Mouse (Mus musculus) midbrain, postnatal 0 days (tissue): Measurements from ENCODE around the gene Epha2. TPM values are rescaled to one million over a fixed set of nuclear protein-coding genes. Genes with fewer than 3 reads are reported as not detected.

Experiments
- ATAC-seq: fragments of 200-750 bp; cut with Nextera tagmentation; 2 replicates; pipeline ENCODE4 v1.8.0; 2017; ENCODE audit warnings: moderate number of reproducible peaks, mild to moderate bottlenecking, moderate TSS enrichment, moderate library complexity; ENCODE audit not compliant: low FRiP score
- DNase-seq: peaks from one replicate; pipeline ENCODE4 v3.0.0-alpha.2; 2015; ENCODE audit warnings: low spot score
- H3K27ac ChIP-seq: fragments of 300-500 bp; sonication (generic); 2 replicates; pipeline ENCODE4 v1.5.1; 2014; ENCODE audit warnings: low read depth, mild to moderate bottlenecking, low read length, mixed read lengths
- H3K27me3 ChIP-seq: fragments of 300-500 bp; sonication (generic); 2 replicates; pipeline ENCODE4 v1.6.1; 2014; ENCODE audit warnings: low read length, control low read depth, mixed read lengths; ENCODE audit not compliant: insufficient read depth
- H3K36me3 ChIP-seq: fragments of 300-500 bp; sonication (generic); 2 replicates; pipeline ENCODE4 v1.6.1; 2014; ENCODE audit warnings: low read length, control low read depth, mixed read lengths; ENCODE audit not compliant: insufficient read depth
- H3K4me1 ChIP-seq: fragments of 300-500 bp; sonication (generic); 2 replicates; pipeline ENCODE4 v1.6.1; 2014; ENCODE audit warnings: mild to moderate bottlenecking, control low read depth, antibody characterized with exemption, low read length, mixed read lengths; ENCODE audit not compliant: insufficient read depth
- H3K4me2 ChIP-seq: fragments of 300-500 bp; sonication (generic); 2 replicates; pipeline ENCODE4 v1.6.1; 2014; ENCODE audit warnings: low read depth, mild to moderate bottlenecking, low read length, mixed read lengths; ENCODE audit not compliant: poor library complexity, severe bottlenecking
- H3K4me3 ChIP-seq: fragments of 300-500 bp; sonication (generic); 2 replicates; pipeline ENCODE4 v1.5.1; 2014; ENCODE audit warnings: low read depth, mild to moderate bottlenecking, low read length, moderate library complexity
- H3K9ac ChIP-seq: fragments of 300-500 bp; sonication (generic); replicated peaks from 2 replicates; pipeline ENCODE4 v1.6.1; 2014; ENCODE audit warnings: mild to moderate bottlenecking, low read length, moderate library complexity, mixed read lengths; ENCODE audit not compliant: poor library complexity, severe bottlenecking
- H3K9me3 ChIP-seq: fragments of 300-500 bp; sonication (generic); 2 replicates; pipeline ENCODE4 v1.6.1; 2016; ENCODE audit warnings: low read length, control low read depth
- CTCF ChIP-seq: IDR thresholded peaks from 2 replicates; pipeline ENCODE4 v1.5.1; 2016; ENCODE audit warnings: antibody characterized with exemption, mild to moderate bottlenecking
- WGBS: fragments of 180-500 bp; shearing (Covaris S2); extraction: QIAGEN DNeasy Blood & Tissue Kit; methylation state at CpG from one replicate; pipeline ENCODE4 v1.1.7; 2014; 5-methylcytosine and 5-hydroxymethylcytosine counted together
- polyA plus RNA-seq: library from polyadenylated mRNA; unstranded; fragments of >200 nt; fragmentation: Nextera tagmentation; extraction: Ambion mirVana; gene quantifications from 2 replicates; pipeline ENCODE4 v1.2.1, GENCODE M21; 2015
- total RNA-seq: library from RNA; depleted of rRNA; stranded (reverse); fragments of >200 nt; gene quantifications from 2 replicates; pipeline ENCODE4 v1.2.3, GENCODE M21; 2014

The Epha2 gene
- total and polyA plus RNA-seq, 2 experiments from 2014 or later, result 0.30 to 3.1 TPM

DNA sequence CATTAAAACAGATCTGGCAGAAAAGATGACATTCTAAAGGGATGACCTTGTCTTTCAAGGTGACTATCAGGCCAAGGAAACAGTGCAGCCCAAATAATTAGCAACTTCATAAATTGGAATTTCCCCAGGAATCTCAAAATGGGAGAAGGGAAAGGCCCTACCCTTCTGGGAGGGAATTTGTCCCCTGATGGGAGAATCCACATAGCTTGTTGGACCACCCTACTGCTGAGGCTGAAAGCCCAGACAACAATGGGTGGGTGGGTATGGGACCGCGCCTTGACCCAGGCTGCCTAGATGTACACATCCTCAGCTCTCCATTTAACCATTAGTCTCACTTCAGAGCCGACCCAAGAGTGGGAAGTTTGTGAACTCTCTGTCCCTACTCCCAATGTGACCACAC lies 16.6 kb upstream of the Epha2 start:
- Histone ChIP-seq H3K9ac (no peak overlapping the region), H3K4me2 (no peak overlapping the region), H3K4me3 (no peak overlapping the region), H3K4me1 (0 out of 2 replicates have a peak, but pooled peaks cover 5% of the 10 kb centered on the region), H3K36me3 (no peaks in the 10 kb centered on the region), H3K27me3 (no peaks in the 10 kb centered on the region), H3K9me3 (no peaks in the 10 kb centered on the region), H3K27ac (no peak overlapping the region)
- WGBS, result 81% methylated on average over 3 of the region's 3 CpGs
- ATAC-seq (no peak), DNase-seq (no peak)
- TF ChIP-seq CTCF, result no peak

DNA sequence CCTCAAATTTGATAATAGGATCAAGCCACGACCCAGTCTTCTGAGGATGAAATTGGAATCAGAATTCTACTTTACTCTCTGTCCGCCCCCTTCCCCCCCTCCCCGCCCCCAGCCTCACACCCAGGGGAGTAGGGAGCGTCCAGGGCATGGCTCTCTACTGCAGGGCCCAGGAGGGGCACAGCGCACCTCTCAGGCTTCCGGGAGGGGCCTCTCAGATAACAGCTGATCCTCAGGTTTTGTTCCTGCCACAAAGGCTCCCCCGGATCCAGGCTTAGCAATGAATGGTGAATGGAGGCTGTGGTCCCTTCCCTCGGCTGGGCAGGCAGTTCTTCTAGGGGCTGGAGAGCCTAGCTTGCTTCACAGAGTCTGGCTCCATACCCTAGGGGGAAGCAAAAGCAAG lies 15.9 kb upstream of the Epha2 start:
- WGBS, result 21% methylated on average over 8 of the region's 8 CpGs
- H3K4me2 ChIP-seq, result no peak overlapping the region
- H3K9me3 ChIP-seq, result no peaks in the 10 kb centered on the region
- H3K27ac ChIP-seq, result no peak overlapping the region
- H3K9ac ChIP-seq, result no peak overlapping the region
- H3K36me3 ChIP-seq, result no peaks in the 10 kb centered on the region
- H3K4me1 ChIP-seq, result 0 out of 2 replicates have a peak, but pooled peaks cover 5% of the 10 kb centered on the region
- ATAC-seq (no peak), DNase-seq (no peak)
- H3K4me3 ChIP-seq, result no peak overlapping the region
- no peak for TF ChIP-seq CTCF
- no peaks in the 10 kb centered on the region for H3K27me3 ChIP-seq

DNA sequence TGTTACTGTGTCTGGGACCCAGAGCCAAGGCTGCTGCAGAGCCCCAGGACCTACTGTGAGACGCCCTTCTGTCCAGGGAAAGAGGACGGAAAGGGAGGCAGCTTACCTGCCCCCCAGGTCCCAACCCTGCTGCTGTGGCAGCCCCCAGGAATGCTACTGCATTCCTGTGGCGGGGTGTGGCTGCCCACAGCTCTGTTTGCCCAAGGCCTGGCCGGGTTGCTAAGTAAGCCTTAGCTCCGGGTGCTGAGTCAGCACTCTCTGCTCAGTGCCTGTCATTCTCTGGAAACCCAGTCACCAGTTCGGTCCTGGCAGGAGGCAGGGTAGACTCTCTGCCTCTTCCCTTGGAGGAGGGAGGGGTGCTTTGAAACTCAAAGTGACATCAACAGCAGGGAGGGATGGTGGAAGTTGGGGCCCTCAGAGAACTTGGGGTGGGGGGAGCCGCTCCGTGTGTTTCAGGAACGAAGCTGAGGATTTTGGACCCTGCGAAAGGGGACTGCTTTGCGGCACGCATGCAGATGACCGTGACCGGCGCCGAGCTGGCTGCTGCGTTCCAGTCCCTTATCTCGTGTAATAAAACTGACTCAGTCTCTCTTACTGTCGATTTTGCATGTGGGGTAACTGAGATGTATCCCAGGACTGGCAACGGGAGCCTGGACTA lies 14.1 kb upstream of the Epha2 start:
- H3K4me2 ChIP-seq, result no peak overlapping the region
- ATAC-seq (no peak), DNase-seq (no peak)
- no peaks in the 10 kb centered on the region for H3K27me3 ChIP-seq
- no peaks in the 10 kb centered on the region for H3K9me3 ChIP-seq
- TF ChIP-seq CTCF, result no peak
- 20% methylated on average over 20 of the region's 20 CpGs for WGBS
- H3K4me1 ChIP-seq, result 0 out of 2 replicates have a peak, but pooled peaks cover 11% of the 10 kb centered on the region
- no peak overlapping the region for H3K4me3 ChIP-seq
- no peak overlapping the region for H3K27ac ChIP-seq
- H3K9ac ChIP-seq, result no peak overlapping the region
- no peaks in the 10 kb centered on the region for H3K36me3 ChIP-seq

DNA sequence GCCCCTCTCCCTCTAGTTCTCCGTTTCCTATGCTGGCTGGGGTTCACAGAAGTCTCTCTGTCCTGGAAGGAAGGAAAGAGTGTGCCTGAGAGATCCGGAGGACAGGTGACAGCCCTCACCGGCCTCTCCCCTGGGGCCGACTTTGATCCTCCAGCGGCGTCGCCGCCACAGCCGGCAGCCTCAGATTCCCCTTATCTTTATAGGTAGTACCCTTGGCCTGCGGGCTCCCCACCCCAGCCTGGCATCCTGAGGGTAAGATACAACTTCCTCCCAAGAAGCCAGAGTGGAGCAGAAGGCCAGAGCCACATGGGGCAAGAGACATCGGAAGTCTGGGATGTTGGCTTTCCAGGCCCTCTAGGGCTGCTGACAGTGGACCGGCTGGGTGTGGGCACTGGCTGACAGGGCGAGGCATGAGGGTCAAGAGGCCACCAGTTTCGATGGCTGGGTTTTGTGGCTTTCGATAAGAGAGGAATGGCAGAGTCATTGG lies 13.5 kb upstream of the Epha2 start:
- H3K27me3 ChIP-seq, result no peaks in the 10 kb centered on the region
- H3K9ac ChIP-seq, result no peak overlapping the region
- ATAC-seq (no peak), DNase-seq (no peak)
- no peaks in the 10 kb centered on the region for H3K9me3 ChIP-seq
- 0 out of 2 replicates have a peak, but pooled peaks cover 11% of the 10 kb centered on the region for H3K4me1 ChIP-seq
- TF ChIP-seq CTCF, result no peak
- H3K36me3 ChIP-seq, result no peaks in the 10 kb centered on the region
- H3K27ac ChIP-seq, result no peak overlapping the region
- no peak overlapping the region for H3K4me2 ChIP-seq
- no peak overlapping the region for H3K4me3 ChIP-seq
- 18% methylated on average over 15 of the region's 15 CpGs for whole genome bisulfite sequencing

DNA sequence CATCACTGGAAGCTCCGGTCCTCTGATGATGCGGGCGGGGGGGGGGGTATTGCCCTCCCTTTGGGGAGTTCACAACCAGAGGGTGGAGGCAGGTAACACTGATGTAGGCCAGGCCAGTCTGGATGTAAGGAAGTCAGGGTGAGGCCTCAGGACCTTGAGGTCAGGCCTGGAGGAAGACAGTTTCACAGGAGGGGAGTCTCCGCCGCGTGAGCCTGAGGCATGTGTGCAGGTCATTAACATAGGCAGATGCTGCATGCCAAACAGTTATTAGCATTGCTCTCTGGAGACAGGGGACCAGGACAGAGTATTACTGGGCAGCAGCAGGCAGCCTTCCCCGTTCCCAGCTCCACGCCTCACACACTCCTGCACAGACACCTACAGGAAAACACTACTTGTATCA lies 12.9 kb upstream of the Epha2 start:
- no peak for DNase-seq
- Histone ChIP-seq H3K9me3 (no peaks in the 10 kb centered on the region), H3K4me2 (no peak overlapping the region), H3K27me3 (0 out of 2 replicates have a peak, but pooled peaks cover 5% of the 10 kb centered on the region), H3K36me3 (no peaks in the 10 kb centered on the region), H3K4me3 (no peak overlapping the region), H3K9ac (no peak overlapping the region), H3K27ac (no peak overlapping the region), H3K4me1 (0 out of 2 replicates have a peak, but pooled peaks cover 11% of the 10 kb centered on the region)
- ATAC-seq, result no peak
- TF ChIP-seq CTCF, result no peak
- 47% methylated on average over 8 of the region's 8 CpGs for WGBS

DNA sequence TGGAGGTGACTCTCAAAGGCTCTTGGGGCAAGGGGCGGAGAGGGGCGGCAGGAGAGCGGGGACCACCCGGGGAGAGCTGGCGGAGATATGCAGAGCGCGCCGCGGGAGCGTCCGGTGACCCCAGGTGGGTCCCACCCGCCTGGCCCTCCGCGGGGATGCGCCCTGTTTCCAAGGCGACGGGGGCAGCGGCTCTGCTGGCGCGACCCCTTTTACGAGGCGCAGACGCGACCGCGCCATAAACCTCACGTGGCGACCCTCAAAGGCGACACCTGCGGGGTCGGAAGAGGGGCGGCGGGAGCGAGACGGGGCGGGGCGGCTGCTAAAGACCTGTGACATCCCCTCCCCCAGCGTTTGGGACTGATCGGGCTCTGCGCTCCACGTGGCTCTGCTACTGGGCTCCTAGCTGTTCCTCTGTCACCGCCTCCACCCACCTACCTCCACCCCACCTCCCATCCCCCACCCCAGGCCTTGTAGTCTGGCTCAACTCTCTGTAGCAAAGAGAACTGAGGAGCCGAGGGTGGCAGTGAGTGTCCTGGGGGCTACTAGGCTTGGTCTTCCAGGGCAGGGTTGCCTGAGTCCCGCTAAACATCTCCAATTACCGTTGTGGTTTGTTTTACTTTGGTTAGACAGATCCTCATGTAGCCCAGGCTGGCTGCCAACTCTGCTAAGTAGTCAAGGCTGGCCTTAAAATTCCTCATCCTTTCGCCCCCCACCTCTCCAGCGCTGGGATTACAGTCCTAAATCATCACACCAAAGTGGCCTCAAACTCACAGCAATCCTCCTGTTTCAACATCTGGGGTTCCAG lies 9.3 kb upstream of the Epha2 start:
- H3K9ac ChIP-seq, result peak overlapping the region; percentile 48
- no peaks in the 10 kb centered on the region for H3K9me3 ChIP-seq
- TF ChIP-seq CTCF, result no peak
- 3% methylated on average over 45 of the region's 47 CpGs for WGBS
- H3K4me3 ChIP-seq, result peak overlapping the region; percentile 35
- H3K36me3 ChIP-seq, result no peaks in the 10 kb centered on the region
- no peak for ATAC-seq
- H3K27me3 ChIP-seq, result 0 out of 2 replicates have a peak, but pooled peaks cover 5% of the 10 kb centered on the region
- DNase-seq, result no peak
- no peak overlapping the region for H3K27ac ChIP-seq
- peak overlapping the region; percentile 81 for H3K4me2 ChIP-seq
- 0 out of 2 replicates have a peak, but pooled peaks cover 9% of the 10 kb centered on the region for H3K4me1 ChIP-seq
